Mouse (Mus musculus): ENCODE measurements around the gene Btrc. TPM values are rescaled to one million over a fixed set of nuclear protein-coding genes. Genes with fewer than 3 reads are reported as not detected.

Btrc gene
- 55.6 and 56.6 TPM in 2 replicates for polyA plus RNA-seq (2012; rRNA removed)

DNA sequence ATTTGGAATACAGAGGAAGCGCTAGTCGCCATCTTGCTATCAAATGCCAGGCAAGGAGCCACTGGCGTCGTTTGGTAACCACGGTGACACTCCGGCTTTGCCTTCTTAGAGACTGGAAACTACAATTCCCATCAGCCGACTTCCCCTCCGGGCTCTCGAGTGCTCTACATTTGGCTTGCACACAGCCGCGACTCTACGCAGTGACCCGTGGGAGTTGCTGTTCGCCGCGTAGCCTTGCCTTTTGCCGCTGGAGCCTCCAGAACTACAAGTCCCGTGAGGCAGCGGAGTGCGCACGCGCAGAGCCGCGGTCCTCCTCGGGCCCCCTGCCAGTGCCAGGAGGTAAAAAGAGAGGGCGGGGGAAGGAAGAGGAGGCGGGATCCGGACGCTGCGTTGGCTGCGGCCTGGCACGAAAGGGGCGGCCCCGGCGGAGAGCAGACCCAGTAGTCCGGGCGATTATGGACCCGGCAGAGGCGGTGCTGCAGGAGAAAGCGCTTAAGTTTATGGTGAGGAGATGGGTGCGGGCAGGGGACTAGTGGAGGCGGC is at the start of gene Btrc:
Gene Btrc (plus strand): TSS at position 351 of the 543 bp plus-strand sequence.
- H3K4me1 ChIP-seq (ENCODE audit: control insufficient read depth, insufficient read depth, low read length), result peaks cover 3% of the 10 kb centered on the region
- no peak for TF ChIP-seq CTCF (IDR thresholded peaks at IDR 0.05; ENCODE audit: control insufficient read depth, insufficient read depth, insufficient replicate concordance, low read depth, low read length)
- TF ChIP-seq POLR2A (IDR thresholded peaks at IDR 0.05; ENCODE audit: control insufficient read depth, low read depth, low read length), result peak; percentile 76; the same call in 1 of the 2 replicates
- no peaks in the 10 kb centered on the region for H3K27me3 ChIP-seq (ENCODE audit: control insufficient read depth, insufficient read depth, low read length)
- no peaks in the 10 kb centered on the region; the same call in 1 of the 2 replicates for H3K36me3 ChIP-seq (ENCODE audit: control insufficient read depth, insufficient read depth, low read length)
- H3K27ac ChIP-seq (ENCODE audit: control insufficient read depth, insufficient read depth, low read depth, low read length), result peak within 1 kb of the TSS; percentile 77
- peak within 1 kb of the TSS; percentile 96 for H3K4me3 ChIP-seq (ENCODE audit: control insufficient read depth, low read depth, low read length)

DNA sequence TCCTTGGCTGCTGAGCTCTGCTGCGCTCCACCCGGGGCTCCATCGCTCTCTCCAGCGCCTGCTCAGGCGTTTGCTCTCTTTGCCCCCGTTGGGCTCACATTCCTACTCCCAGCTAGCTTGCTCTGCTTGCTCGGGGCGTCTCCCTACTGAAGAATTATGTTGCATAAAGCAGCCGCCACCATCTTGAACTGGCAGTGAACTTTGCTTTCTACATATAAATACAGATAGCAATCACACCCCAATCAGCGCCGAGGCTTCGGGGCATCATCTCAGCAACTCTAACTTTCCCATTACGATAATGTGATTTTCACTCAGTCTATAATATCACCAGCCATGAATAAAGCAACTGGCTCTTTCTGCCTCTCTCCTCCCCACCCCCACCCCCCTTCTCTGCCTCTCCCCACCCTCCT is 46.1 kb upstream of the Btrc start:
- no peak overlapping the region for H3K27ac ChIP-seq (ENCODE audit: control insufficient read depth, insufficient read depth, low read depth, low read length)
- H3K27me3 ChIP-seq (ENCODE audit: control insufficient read depth, insufficient read depth, low read length), result no peaks in the 10 kb centered on the region
- H3K4me1 ChIP-seq (ENCODE audit: control insufficient read depth, insufficient read depth, low read length), result peaks cover 5% of the 10 kb centered on the region; the same call in 1 of the 2 replicates
- no peaks in the 10 kb centered on the region for H3K36me3 ChIP-seq (ENCODE audit: control insufficient read depth, insufficient read depth, low read length)
- H3K4me3 ChIP-seq (ENCODE audit: control insufficient read depth, low read depth, low read length), result no peak overlapping the region; the same call in 1 of the 2 replicates
- TF ChIP-seq POLR2A (IDR thresholded peaks at IDR 0.05; ENCODE audit: control insufficient read depth, low read depth, low read length), result no peak
- no peak for TF ChIP-seq CTCF (IDR thresholded peaks at IDR 0.05; ENCODE audit: control insufficient read depth, insufficient read depth, insufficient replicate concordance, low read depth, low read length)

DNA sequence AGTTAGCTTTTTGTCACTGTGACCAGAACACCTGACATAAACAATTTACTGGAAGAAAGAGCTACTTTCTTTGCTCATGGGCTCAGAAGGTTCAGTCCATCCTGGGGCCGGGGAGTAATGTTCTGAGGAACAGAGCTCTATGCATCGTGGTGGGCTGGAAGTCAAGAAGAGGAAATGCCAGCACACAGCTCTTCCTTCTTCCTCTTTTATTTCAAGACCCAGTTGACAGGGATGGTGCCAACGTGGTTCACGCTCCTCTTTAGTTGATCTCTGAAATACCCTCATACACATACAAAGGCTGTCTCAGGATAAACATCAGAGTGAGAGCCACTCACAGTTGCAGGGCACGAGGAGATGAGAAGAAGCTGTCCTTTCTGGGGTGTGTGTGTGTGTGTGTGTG is 42.5 kb upstream of the Btrc start:
- Histone ChIP-seq H3K27me3 (ENCODE audit: control insufficient read depth, insufficient read depth, low read length) (no peaks in the 10 kb centered on the region), H3K36me3 (ENCODE audit: control insufficient read depth, insufficient read depth, low read length) (no peaks in the 10 kb centered on the region), H3K27ac (ENCODE audit: control insufficient read depth, insufficient read depth, low read depth, low read length) (no peak overlapping the region), H3K4me1 (ENCODE audit: control insufficient read depth, insufficient read depth, low read length) (peaks cover 5% of the 10 kb centered on the region; the same call in 1 of the 2 replicates), H3K4me3 (ENCODE audit: control insufficient read depth, low read depth, low read length) (no peak overlapping the region)
- TF ChIP-seq POLR2A (IDR thresholded peaks at IDR 0.05; ENCODE audit: control insufficient read depth, low read depth, low read length) (no peak), CTCF (IDR thresholded peaks at IDR 0.05; ENCODE audit: control insufficient read depth, insufficient read depth, insufficient replicate concordance, low read depth, low read length) (no peak)

DNA sequence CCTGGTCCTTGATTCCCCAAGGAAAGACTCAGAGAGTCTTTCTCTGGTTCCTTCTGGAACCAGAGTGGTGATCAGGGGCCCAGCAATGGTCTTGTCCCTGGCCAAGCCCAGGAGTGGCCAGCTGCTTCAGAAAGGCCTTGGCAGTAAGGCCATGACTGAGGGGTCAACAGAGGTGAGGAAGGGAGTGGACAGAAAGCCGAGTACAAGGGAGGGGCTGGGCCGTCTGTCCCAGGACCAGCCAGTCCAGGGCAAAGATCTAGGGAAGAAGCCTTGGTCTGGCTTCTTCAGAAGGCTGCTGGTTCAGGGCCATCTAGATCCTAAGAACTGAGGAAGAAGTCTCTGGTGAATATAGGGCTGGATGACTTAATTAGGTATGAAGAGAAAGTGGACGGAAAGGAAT is 34.5 kb upstream of the Btrc start:
- no peaks in the 10 kb centered on the region for H3K36me3 ChIP-seq (ENCODE audit: control insufficient read depth, insufficient read depth, low read length)
- H3K4me1 ChIP-seq (ENCODE audit: control insufficient read depth, insufficient read depth, low read length), result peaks cover 3% of the 10 kb centered on the region; the same call in 1 of the 2 replicates
- no peak overlapping the region for H3K4me3 ChIP-seq (ENCODE audit: control insufficient read depth, low read depth, low read length)
- TF ChIP-seq POLR2A (IDR thresholded peaks at IDR 0.05; ENCODE audit: control insufficient read depth, low read depth, low read length), result no peak
- TF ChIP-seq CTCF (IDR thresholded peaks at IDR 0.05; ENCODE audit: control insufficient read depth, insufficient read depth, insufficient replicate concordance, low read depth, low read length), result no peak
- H3K27ac ChIP-seq (ENCODE audit: control insufficient read depth, insufficient read depth, low read depth, low read length), result no peak overlapping the region
- no peaks in the 10 kb centered on the region for H3K27me3 ChIP-seq (ENCODE audit: control insufficient read depth, insufficient read depth, low read length)

DNA sequence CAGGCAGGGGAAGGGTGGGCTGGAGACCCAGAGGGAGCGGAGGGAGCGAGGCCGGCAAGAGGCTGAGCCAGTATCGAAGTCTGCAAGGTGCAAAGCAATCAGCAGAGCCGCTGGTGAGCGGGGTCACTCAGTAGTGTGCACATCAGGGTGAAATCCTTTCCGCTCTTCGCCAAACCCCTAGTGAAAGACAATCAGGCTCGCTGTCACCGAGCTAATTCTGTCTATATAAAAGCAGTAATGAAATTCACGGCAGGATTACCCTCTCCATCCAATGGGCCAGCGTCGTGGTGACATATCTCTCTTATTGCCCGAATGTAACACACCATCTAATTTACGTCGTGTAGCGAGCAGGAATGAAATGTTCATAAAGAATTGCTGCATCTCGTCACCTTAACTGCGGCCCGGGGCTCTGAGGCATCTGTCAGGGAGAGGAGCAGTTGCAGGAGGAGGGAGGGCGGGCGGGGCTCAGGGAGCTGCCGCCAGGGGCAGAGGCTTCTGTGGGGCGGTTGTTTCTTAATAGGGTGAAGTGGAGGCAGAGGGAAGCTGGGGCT is 33.7 kb upstream of the Btrc start:
- no peak overlapping the region for H3K4me3 ChIP-seq (ENCODE audit: control insufficient read depth, low read depth, low read length)
- TF ChIP-seq CTCF (IDR thresholded peaks at IDR 0.05; ENCODE audit: control insufficient read depth, insufficient read depth, insufficient replicate concordance, low read depth, low read length) (no peak), POLR2A (IDR thresholded peaks at IDR 0.05; ENCODE audit: control insufficient read depth, low read depth, low read length) (no peak)
- no peaks in the 10 kb centered on the region for H3K36me3 ChIP-seq (ENCODE audit: control insufficient read depth, insufficient read depth, low read length)
- H3K27ac ChIP-seq (ENCODE audit: control insufficient read depth, insufficient read depth, low read depth, low read length), result no peak overlapping the region
- H3K4me1 ChIP-seq (ENCODE audit: control insufficient read depth, insufficient read depth, low read length), result peaks cover 3% of the 10 kb centered on the region; the same call in 1 of the 2 replicates
- no peaks in the 10 kb centered on the region for H3K27me3 ChIP-seq (ENCODE audit: control insufficient read depth, insufficient read depth, low read length)

GRCm38 (mm10) chr19:45336718-45337117 is 26.8 kb upstream of the Btrc start:
- no peak overlapping the region for H3K4me3 ChIP-seq (ENCODE audit: control insufficient read depth, low read depth, low read length)
- H3K27ac ChIP-seq (ENCODE audit: control insufficient read depth, insufficient read depth, low read depth, low read length), result no peak overlapping the region
- TF ChIP-seq POLR2A (IDR thresholded peaks at IDR 0.05; ENCODE audit: control insufficient read depth, low read depth, low read length) (no peak), CTCF (IDR thresholded peaks at IDR 0.05; ENCODE audit: control insufficient read depth, insufficient read depth, insufficient replicate concordance, low read depth, low read length) (no peak)
- no peaks in the 10 kb centered on the region for H3K36me3 ChIP-seq (ENCODE audit: control insufficient read depth, insufficient read depth, low read length)
- H3K27me3 ChIP-seq (ENCODE audit: control insufficient read depth, insufficient read depth, low read length), result no peaks in the 10 kb centered on the region
- no peaks in the 10 kb centered on the region; the same call in 1 of the 2 replicates for H3K4me1 ChIP-seq (ENCODE audit: control insufficient read depth, insufficient read depth, low read length)

DNA sequence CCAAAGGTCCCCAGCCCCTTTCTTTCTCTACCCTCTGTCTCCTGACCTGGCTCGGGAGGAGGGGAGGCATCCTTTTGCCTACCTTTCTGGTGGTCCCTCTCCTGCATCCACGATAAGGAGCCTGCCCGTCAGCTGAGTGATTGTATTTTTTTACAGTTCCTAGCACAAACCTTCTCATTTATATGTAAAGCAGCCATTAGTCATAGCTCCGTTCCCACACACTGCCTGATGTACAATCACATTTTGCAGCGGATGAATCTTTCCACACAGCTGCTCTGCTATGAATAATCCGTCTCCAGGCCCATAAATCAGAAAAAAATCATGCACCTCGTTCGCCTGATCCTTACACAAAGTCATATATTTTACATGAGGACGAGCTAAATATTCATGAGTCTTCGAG is 25.4 kb upstream of the Btrc start:
- TF ChIP-seq CTCF (IDR thresholded peaks at IDR 0.05; ENCODE audit: control insufficient read depth, insufficient read depth, insufficient replicate concordance, low read depth, low read length) (no peak), POLR2A (IDR thresholded peaks at IDR 0.05; ENCODE audit: control insufficient read depth, low read depth, low read length) (no peak)
- no peaks in the 10 kb centered on the region; the same call in 1 of the 2 replicates for H3K4me1 ChIP-seq (ENCODE audit: control insufficient read depth, insufficient read depth, low read length)
- no peaks in the 10 kb centered on the region for H3K27me3 ChIP-seq (ENCODE audit: control insufficient read depth, insufficient read depth, low read length)
- H3K27ac ChIP-seq (ENCODE audit: control insufficient read depth, insufficient read depth, low read depth, low read length), result no peak overlapping the region
- H3K36me3 ChIP-seq (ENCODE audit: control insufficient read depth, insufficient read depth, low read length), result no peaks in the 10 kb centered on the region
- no peak overlapping the region for H3K4me3 ChIP-seq (ENCODE audit: control insufficient read depth, low read depth, low read length)
